Mouse (Mus musculus): ENCODE data around the gene Inip.
A peak's percentile ranks its signal among the peaks of the same experiment; 100 is the strongest.

The Inip gene

DNA sequence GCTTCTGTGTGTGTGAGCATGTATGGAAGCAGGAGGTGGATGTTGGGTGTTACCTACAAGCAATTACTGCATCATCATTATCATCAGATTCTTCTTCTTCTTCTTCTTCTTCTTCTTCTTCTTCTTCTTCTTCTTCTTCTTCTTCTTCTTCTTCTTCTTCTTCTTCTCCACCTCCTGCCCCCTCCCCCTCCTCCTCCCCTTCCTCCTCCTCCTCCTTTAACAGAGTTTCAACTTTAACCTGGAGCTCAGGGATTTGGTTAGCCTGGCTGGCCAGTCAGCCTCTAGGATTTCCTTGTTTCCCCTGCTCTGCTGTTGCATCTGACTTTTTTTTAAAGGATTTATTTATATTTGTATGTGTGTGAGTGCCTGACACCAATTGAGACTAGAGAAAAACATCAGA lies at the start of gene Inip:
TSS of gene Inip (minus strand) at position 101 of the 400 bp plus-strand sequence.
- no peak for DNase-seq

DNA sequence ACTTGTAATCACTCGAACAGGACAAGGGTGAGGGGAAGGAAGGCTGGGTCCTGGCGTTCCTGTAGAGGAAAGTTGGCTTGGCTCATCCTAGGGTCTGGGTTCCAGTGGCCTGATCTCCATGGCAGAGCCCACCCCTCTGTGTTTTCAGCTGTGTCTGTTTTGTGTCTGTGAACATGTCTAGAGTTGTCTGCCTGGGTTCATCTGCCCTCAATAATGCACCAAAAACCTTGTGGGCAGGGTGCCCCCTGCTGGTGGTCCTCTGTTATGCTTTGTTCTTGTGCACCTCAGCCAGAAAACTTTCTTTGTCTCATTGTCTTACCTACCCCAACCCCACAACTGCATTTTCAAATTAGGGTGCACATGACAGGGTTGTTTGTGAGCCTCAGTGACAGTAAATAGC lies 48.8 kb upstream of the Inip start:
- DNase-seq: peak; percentile 84

DNA sequence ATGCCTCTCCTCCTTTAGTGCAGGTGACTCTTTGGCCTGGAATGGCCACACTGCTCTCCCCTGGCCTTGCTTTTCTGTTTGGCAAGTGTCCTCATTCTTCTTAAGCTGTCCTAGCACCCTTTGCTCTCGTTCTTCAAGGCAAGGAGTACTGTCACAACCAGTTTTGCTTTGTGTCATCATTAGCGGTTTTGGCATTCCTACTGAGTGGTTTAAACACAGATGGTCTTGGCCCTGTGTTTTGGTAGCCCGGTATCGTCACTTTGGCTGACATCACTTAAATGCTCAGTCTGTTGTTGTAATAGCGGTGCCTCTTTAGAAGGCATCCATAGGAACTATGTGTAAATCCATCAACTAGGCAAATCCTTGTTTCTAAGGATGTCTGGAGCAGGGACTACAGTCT lies 46.1 kb upstream of the Inip start:
- no peak for DNase-seq

DNA sequence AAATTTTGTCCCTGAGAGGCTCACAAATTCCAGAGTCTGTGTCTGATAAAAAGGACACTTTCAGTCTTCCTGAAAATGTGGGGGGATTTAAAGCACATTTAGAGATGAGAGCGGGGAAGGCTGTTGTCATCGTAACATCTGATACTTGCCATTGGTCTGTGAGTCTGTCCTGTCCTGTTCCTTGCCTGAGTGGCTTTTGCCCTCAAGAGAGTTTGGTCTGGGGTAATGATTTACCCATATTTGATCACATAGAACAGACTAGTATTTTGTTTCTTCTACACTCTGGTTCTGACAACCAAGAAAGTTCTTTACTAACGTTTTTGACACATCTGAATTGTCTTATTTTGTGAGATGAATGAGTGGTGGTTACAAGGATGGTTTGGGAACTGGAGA lies 43.9 kb upstream of the Inip start:
- no peak for DNase-seq

DNA sequence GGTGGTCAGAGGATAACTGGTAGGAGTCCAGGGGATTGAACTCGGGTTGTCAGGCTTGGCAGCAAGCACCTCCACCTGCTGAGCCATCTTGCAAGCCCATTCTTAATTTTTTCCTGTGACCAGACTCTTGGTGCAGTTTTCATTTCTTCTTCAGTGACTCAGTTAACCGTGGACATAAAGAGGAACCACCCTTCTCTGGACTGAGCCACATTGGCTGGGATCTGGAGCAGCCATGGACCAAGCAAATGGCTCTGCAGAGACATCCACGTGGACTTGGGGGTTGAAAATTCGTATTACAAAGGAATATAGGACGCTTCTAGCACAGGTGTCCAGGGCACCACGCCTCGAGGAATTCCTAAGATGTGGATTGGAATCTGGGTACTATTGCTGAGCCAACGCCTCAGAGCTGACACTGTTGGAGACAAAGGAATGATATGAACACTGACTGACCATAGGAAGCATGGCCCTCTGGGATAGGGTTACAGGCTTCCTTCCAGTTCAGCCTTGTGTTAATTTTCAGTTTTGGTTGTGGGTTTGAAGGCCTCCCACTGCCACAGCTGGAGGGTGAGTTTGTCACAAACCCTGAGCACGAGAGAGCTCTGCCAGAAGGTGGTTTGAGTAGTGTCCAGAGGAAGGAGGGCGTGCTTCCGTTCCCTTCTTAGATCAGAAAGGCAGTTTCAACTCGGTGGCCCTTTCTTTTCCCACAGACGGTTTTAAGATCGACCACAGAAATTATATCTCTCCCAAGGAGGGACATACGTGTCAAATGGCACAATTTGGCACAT lies 43.3 kb upstream of the Inip start:
- DNase-seq: no peak

DNA sequence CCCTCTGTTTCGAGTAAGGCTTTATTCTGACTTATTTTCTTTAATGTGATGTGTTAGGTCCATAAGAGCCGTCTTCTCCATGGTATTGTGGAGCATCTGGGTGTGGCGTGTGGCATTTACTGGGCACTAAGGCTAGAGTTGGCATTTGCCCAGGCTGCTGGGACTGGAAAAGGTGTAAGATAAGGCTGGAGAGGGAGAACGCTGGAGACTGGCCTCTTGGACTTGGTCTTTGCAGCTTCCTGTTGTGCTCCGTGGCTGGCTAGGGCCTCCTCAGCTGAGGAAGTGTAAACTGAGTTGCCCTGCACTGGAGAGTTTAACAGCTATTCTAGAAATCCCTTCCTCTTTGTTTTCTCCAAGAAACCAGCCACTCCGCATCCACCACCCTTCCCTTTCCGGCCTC lies 36.3 kb upstream of the Inip start:
- peak; percentile 57 for DNase-seq

DNA sequence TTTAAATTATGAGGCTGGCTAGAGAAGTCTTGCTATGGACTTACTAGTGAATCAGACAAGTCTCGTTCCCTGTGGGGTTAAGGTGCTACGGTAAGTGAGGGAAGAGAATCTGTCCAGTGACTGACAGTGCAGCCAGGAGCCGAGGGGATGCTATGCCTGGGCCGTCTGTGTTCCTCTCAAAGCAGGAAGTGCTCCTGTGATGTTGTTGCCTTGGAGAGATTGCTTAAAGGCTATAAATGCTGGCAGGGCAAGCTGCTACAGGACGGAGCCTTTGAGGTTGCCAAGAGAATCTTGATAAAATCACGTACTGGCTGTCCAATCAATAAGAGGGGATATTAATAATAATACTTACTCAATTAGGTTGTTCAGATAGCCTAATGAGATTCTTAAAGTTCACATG lies 31.4 kb upstream of the Inip start:
- no peak for DNase-seq

DNA sequence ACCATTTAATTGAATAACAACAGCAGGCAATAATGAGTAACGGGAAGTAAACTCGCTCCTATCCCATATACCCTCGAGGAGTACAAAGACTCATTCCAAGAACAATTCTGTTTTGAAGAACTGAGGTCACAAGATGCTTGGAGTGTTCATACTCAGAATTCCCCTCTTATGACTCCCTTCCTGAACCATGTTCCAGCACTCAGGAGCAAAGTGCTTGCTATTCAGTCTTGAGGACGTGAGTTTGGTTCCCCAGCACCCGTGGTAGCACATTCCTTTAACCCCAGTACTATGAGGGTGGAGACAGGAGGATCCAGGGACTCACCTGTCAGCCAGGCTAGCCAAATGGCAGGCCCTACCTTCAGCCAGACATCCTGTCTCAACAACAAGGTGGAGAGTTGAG lies 29.6 kb upstream of the Inip start:
- DNase-seq: peak; percentile 41

DNA sequence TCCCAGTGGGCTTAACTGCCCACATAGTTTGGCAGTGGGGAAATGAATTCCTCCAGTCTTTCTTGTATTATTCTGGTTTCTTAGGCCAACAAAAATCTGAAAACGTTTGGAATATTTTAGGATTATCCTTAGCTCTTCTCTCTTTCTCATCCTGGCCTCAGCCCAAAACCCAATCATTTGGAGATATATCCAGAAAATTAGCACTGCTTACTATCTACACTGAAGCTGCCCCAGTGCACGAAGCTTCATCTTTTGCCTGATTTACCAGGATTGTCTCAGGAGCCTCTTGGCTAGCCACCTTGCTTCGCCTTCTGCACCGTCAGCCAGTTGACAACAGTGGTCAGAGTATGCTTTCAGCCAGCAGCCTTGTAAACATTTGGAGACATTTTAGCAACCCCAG lies 27.7 kb upstream of the Inip start:
- DNase-seq: no peak

DNA sequence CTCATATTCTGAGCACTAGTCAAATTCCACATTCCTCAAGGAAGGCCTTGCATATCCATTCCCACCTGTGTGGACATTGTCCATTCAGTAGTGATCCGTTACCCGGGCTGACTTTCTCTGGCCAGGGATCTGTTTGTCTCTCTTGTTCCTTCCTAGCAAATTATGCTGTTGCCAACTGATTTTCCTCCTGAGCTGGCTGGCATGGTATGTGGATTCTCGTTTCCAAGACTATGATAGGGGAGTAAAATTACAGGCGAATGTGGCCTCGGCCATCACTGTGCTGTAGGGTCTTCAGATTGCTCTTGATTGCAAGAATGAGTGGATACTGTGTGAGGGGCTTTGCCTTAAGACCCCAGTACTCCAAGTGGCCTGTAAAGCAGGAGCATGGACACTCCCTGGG lies 25.0 kb upstream of the Inip start:
- no peak for DNase-seq

DNA sequence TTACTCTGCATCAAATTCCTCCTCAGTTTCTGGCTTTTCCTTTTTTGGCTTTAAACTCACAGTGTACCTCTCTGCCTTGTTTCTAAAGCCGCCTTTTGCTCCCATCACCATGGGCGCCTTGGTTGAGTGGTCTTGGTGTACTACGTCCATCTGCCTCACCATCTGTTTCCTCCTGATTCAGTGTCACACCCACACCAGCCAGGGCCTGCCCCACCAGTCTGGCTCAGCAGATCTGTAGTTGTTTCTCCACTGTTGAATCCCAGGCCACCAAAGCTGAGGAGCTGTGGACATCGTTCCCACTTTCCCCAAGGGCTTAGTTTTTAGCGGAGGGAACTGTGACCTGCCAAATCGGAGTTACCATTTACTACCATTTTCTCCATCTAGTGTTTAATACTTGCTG lies 24.2 kb upstream of the Inip start:
- no peak for DNase-seq

DNA sequence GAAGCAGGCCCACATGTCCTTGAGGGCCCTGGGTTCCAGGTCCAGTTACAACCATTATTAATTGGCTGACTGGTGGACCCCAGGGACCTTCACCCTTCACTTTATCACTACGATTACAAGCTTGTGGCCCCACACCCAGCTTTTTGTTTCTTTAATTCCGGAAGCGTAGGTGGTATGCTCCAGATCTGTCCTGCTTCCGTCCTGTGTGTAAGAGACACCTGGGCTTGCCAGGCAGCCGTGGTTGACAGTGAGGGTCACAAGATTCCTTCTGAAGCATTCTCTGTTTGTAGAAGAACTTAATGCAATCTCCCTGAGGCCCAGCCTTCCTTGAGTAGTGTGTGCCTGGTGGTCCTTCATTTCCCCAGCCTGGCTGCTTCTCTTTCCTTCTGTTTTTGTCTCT lies 23.5 kb upstream of the Inip start:
- no peak for DNase-seq

DNA sequence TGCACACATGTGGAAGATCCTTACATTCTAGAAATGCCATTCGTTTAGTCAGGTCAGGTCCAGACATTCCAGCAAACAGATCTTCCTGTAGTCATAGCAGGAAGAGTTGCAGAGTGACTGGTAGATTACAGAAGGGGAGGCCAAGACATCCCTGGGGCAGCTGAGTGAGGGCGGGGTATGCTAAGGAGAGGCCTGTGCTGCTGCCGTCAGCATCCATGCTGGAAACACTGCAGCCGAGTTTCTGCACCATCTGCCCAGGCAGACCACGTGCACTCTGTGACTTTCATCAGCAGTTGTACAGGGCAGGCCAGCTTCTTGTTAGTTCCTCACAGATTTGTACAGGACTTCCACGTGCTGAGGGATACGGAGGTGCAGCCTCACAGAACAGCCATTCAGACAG lies 22.1 kb upstream of the Inip start:
- no peak for DNase-seq

DNA sequence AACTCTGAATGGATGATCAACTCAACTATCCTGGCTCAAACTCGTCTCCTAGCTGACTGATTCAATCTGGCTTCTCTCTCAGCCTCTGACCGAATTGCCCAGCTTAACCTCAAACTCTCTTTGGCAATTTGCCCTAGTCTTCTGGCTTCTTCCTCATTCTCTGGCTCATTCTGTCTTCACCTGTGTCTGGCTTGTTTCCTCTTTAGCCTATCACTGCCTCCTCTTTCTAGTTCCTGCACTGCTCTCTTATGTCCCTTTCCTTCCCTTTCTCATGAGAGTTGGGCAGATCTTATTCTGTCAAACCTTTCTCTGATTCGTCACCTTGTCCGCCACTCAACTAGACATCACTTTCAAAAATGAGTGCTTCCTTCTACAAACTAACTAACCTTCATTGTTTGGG lies 20.7 kb upstream of the Inip start:
- DNase-seq: no peak

DNA sequence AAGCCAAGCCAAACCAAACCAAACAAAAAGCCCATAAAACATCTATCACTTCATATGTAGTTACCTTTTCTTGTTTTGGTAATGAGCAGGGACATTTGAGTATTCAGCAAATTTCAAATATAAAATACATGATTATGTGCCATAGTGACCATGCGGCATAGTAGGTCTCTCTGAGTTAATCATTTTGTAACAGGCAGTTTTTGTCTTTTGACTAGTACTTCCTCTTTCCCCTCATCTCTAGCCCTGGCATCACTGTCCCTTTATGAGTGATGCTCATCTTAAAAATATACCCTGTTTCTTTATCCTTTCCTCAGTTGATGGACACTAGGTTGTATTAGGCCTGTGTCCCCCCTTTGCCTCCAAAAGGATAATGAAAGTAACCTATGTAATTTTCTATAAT lies 20.1 kb upstream of the Inip start:
- DNase-seq: no peak

DNA sequence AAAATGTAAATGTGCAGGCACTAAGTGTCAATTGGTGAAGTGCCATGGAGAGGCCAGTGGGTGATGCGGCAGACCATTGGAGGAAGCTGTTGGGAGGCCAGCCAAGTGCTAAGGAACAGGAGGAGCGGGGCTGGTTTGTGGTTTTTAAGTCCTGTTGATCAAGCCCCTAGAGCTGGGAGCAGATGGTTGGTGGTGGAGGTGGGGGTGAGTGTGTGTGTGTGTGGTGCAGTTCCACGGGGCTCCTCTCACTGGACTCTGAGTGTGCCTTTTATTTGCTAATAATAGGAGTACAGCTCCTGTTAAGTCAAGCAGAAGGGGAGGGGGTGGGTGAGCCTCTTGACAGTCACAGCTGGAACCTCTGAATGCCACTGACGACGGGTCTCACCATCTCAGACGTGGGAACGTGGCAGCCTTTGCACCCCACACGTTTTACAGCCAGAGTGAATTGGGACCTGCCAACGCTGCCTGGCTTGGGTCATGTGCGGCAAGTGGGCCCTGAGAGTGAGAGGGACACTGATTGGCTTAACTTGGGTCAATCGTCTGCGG lies 18.2 kb upstream of the Inip start:
- peak; percentile 71 for DNase-seq

DNA sequence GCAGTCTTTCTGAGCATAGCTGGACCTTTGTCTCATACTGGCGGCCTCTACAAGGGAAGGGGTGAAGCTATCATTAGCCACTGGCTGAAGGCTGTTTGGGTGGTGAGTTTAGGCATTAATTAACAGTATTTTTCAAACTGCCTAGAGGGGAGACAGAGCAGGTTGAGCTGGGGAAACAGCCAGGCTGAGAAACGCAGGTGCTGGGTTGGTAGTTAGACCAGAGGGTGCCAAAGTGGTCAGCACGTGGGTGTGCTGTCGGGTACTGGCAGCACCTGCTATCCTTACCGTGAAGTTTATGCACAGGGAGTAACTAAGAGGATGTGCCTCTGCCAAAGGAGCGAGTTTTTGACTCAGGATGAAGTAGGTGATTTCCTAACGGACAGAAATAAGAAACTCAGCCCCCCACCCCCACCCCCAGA lies 17.7 kb upstream of the Inip start:
- DNase-seq: no peak

DNA sequence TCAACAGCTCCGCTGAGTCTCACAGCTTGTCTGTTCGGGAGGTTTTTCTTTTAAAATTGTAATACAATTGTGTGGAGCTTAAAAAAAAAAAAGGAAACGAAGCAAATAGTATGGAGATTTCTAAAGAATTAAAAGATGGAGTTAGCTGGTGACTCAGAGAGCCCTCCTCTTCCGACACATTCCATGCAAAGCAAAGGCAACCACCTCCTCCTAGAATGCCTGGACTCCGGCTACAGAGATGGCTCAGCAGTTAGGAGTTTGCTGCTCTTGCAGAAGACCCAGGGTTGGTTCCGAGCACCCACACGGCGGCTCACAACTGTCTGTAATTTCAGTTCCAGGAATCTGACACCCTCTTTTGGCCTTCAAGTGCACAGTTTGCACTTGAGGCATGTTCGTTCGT lies 17.1 kb upstream of the Inip start:
- DNase-seq: no peak

DNA sequence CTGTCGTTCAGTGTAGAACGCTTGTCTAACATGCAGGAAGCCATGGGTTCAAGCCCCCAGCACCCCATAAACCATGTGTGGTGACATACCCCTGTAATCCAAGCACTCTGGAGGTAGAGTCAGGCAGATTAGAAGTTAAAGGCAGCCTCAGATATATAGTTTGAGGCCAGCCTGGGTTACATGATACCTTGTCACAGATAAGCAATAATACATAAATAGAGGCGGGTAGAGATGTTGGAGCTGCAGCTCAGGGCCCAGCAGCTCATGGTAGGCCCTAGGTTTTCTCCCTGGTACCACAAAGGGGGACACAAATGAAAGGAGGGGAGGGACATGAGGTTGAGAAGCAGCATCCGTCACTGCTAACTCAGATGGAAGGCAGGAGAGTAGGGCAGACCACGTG lies 16.4 kb upstream of the Inip start:
- no peak for DNase-seq

DNA sequence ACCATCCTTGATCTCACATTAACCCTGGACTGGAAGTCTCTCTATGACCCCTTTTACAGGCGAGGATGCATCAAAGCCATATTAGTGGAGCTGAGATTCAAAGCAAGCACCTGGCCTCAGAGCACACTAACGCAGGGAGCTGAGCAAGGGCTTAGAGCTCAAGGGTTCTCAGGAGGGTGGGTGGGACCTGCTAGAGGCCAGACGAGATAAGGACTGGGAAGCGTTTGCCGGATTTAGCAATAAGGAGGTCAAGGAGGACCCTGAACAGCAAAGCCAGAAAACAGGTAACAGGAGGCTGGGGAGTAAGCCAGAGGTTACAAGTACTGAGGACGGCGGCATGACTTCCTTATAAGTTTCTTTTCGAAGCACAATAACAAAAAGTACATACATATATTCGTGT lies 15.1 kb upstream of the Inip start:
- DNase-seq: peak; percentile 54

DNA sequence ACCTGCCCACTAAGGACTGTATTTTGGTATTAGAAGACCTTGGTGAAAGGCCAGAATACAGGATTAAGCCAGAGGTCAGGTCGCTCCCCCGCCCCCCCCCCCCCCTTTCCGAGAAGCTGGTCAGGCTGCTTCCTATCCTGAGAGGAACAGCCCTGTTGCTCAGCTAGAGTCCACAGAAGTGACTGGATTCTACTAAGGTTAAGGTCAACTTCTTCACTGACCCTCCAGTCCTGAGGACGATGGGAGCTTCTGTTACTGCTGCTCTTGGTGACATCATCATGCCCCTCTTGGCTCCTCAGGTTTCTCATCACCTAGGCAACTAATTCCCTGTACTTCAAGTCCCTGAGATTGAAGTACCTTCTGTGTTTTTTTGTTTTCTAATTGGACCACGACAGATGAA lies 14.6 kb upstream of the Inip start:
- DNase-seq: peak; percentile 13

DNA sequence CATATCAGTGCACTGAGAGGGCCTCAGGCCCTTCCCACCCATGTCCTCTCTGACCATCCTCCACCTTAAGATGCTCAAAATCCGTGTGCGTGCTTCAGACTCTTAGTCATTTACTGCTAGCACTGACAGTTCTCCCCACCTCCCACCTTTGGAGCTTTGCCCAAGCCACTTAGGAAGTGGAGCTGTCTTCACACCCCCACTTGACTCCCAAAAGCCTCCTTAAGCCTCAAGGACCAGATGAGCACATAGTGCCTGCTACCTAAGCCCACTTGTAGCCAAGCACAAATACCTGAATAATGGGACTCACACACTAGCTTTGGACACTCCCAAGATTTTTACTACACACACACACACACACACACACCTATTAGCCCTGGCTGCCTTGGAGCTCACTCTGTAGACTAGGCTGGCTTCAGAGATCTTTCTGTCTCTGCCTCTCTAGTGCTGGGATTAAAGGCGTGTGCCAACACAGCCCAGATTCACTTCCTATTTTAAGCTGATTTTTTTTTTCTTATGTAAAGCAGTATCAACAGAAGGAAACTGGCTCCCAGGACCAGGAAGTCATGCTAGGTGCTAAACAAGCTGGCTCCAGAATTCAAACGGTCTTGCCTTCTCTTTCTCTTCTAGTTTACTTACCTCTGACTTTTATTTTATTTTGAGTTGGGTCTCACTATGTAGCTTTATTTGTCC lies 13.9 kb upstream of the Inip start:
- peak; percentile 87 for DNase-seq

DNA sequence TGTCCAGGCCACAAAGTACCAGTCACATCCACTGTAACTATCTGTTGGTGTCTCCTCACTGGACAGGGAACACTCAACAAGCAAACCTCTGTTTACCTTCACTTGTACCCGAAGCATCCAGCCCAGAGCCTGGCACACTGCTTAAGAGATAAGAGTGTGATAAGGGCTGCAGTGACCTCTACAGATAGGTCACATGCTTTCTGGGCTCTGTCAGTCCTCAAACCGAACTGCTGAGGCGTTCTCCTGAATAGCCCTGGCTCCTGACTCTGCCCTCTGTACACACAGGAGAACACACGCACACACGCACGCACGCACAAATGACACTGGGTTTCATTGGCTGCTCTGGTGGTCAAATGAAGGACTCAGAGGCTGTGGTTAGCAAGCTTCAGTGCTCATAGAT lies 12.7 kb upstream of the Inip start:
- DNase-seq: no peak

DNA sequence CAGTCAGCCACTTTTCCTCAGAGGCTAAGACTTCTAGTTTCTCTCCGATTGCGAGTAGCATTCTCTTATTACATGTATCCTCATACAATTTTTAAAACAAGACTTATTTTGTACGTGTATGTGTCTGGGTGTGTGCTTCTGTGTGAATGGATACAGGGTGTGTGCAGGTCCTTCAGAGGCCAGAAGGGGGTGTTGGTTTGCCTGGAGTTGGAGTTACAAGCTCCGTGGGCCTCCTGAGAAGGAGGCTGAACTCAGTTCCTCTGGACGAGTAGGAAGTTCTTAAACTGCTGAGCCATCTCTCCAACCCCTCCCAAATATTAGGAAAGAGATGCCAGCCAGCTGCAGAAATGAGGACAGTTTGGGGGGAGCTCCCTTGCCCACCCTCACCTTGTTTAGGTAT lies 7.0 kb upstream of the Inip start:
- no peak for DNase-seq

DNA sequence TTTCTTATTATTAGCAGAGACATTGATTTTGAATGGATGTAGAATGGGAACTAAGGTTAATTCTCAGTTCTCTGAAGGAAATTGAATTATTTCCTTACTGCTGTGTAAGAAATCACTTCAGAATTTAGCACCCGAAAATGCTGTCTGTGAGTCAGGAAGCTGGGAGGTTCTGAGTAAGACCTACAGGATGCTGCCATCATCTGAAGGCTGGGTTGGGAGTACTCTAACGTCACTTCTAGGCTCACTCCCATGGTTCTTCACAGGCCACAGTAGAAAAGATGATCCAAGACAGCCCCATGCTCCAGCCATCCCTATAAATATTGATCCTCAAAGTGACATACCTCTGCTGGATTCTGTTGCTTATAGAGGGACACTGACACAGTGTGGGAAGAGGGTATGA lies 6.1 kb upstream of the Inip start:
- no peak for DNase-seq
